Mouse (Mus musculus) layer of hippocampus, adult 2 months (tissue): Measurements from ENCODE around the gene Zfp119b. TPM values are rescaled to one million over a fixed set of nuclear protein-coding genes. Genes with fewer than 3 reads are reported as not detected.

Experiments
- DNase-seq, 2 experiments: peaks; one replicate each; pipeline ENCODE4 v3.0.0; 2022; ENCODE audit warnings: low spot score in 2 of 2
- H3K27ac ChIP-seq: fragments of 200-600 bp; 2 replicates; pipeline ENCODE4 v1.8.1; 2022
- H3K4me3 ChIP-seq: fragments of 200-600 bp; 2 replicates; pipeline ENCODE4 v1.8.1; 2022; ENCODE audit warnings: mild to moderate bottlenecking
- CTCF ChIP-seq: fragments of 200-600 bp; conservative IDR thresholded peaks from 2 replicates; pipeline ENCODE4 v1.8.1; 2022; ENCODE audit warnings: antibody characterized with exemption, mild to moderate bottlenecking, moderate library complexity
- long read RNA-seq, 2 experiments: library from polyadenylated mRNA; stranded (forward); transcript quantifications; one replicate each; pipeline ENCODE4 v2.0.0; 2021; ENCODE audit warnings: borderline mapping rate in 2 of 2
- total RNA-seq, 2 experiments: library from RNA; stranded (reverse); gene quantifications; 2 replicates each; pipeline ENCODE4 v1.2.3; 2021

The Zfp119b gene
- total RNA-seq = 1 to 10 TPM; 3.5 to 4.0 TPM
- long read RNA-seq, experiment 1, partial matches to known transcripts = 0 of 2 reads
- long read RNA-seq, experiment 1, other reads (novel, unspliced or antisense) = 1 of 2 reads
- long read RNA-seq, experiment 2, transcript Zfp119b-201 (4 exons, 1,889 nt) = major isoform, 5 of 6 reads
- long read RNA-seq, experiment 2, partial matches to known transcripts = 0 of 6 reads
- long read RNA-seq, experiment 2, other reads (novel, unspliced or antisense) = 1 of 6 reads

GRCm38 (mm10) chr17:55949400-55949799 is at the start of gene Zfp119b:
Zfp119b (minus strand) TSS chr17:55949500.
- H3K4me3 ChIP-seq = no peak within 1 kb of the TSS
- H3K27ac ChIP-seq = no peak within 1 kb of the TSS
- no peak for DNase-seq
- TF ChIP-seq CTCF = no peak

GRCm38 (mm10) chr17:55996007-55996406 is 46.7 kb upstream of the Zfp119b start:
- Histone ChIP-seq H3K4me3 (no peak overlapping the region), H3K27ac (no peak overlapping the region)
- DNase-seq = no peak
- TF ChIP-seq CTCF = no peak

GRCm38 (mm10) chr17:55990278-55990898 is 41.1 kb upstream of the Zfp119b start:
- no peak for DNase-seq
- no peak overlapping the region for H3K27ac ChIP-seq
- H3K4me3 ChIP-seq = no peak overlapping the region
- no peak for TF ChIP-seq CTCF

GRCm38 (mm10) chr17:55986030-55986961 is 37.0 kb upstream of the Zfp119b start, which contains the start of gene Fsd1:
Fsd1 (plus strand) TSS chr17:55986509.
- H3K27ac ChIP-seq = peak within 1 kb of the TSS; percentile 82
- H3K4me3 ChIP-seq = peak within 1 kb of the TSS; percentile 82
- peak; percentile 82 to 83 for DNase-seq
- TF ChIP-seq CTCF = 0 out of 2 replicates have a peak, but pooled peaks have one; percentile 8

- TF ChIP-seq CTCF = no peak
- no peak overlapping the region for H3K27ac ChIP-seq
- H3K4me3 ChIP-seq = no peak overlapping the region
- DNase-seq = no peak
Measured at GRCm38 (mm10) chr17:55977301-55977700, 28.0 kb upstream of the Zfp119b start.

- Histone ChIP-seq H3K4me3 (no peak overlapping the region), H3K27ac (no peak overlapping the region)
- peak; percentile 93 for TF ChIP-seq CTCF
- peak; percentile 70 to 81 for DNase-seq
Measured at GRCm38 (mm10) chr17:55976255-55976862, 27.1 kb upstream of the Zfp119b start.

GRCm38 (mm10) chr17:55971453-55971852 is 22.2 kb upstream of the Zfp119b start:
- no peak for DNase-seq
- TF ChIP-seq CTCF = no peak
- Histone ChIP-seq H3K4me3 (peak overlapping the region; percentile 66; the same call in 1 of the 2 replicates), H3K27ac (no peak overlapping the region)

- H3K4me3 ChIP-seq = peak within 1 kb of the TSS; percentile 66
- H3K27ac ChIP-seq = peak within 1 kb of the TSS; percentile 60
- no peak for TF ChIP-seq CTCF
- DNase-seq = no peak
Measured at GRCm38 (mm10) chr17:55969966-55970891, 20.9 kb upstream of the Zfp119b start, which contains the start of gene Shd. Shd (plus strand) TSS chr17:55970467.

- no peak overlapping the region for H3K4me3 ChIP-seq
- TF ChIP-seq CTCF = no peak
- DNase-seq = no peak
- H3K27ac ChIP-seq = peak overlapping the region; percentile 36; the same call in 1 of the 2 replicates
Measured at GRCm38 (mm10) chr17:55969560-55969959, 20.3 kb upstream of the Zfp119b start.

GRCm38 (mm10) chr17:55968210-55968609 is 18.9 kb upstream of the Zfp119b start:
- no peak for DNase-seq
- Histone ChIP-seq H3K27ac (no peak overlapping the region), H3K4me3 (no peak overlapping the region)
- TF ChIP-seq CTCF = no peak

- Histone ChIP-seq H3K27ac (no peak overlapping the region), H3K4me3 (no peak overlapping the region)
- no peak for DNase-seq
- no peak for TF ChIP-seq CTCF
Measured at GRCm38 (mm10) chr17:55967186-55967585, 17.9 kb upstream of the Zfp119b start.
